Mouse (Mus musculus) gastrocnemius, postnatal 10 days (tissue): ENCODE results near the gene Gm10964. TPM values are rescaled to one million over a fixed set of nuclear protein-coding genes. Genes with fewer than 3 reads are reported as not detected.
A peak's percentile ranks its signal among the peaks of the same experiment; 100 is the strongest.

ENCODE experiments used
- DNase-seq: peaks from one replicate; pipeline ENCODE4 v3.0.0; 2021; ENCODE audit warnings: mixed read lengths
- long read RNA-seq, 2 experiments: library from polyadenylated mRNA; stranded (forward); transcript quantifications; one replicate each; pipeline ENCODE4 v2.0.0; 2021
- total RNA-seq, 2 experiments: library from RNA; stranded (reverse); gene quantifications; 2 replicates each; pipeline ENCODE4 v1.2.3; 2021

Gene Gm10964
- total RNA-seq, result not detected
- long read RNA-seq, experiment 1, result 0 reads
- long read RNA-seq, experiment 2, partial matches to known transcripts, result 0 of 1 reads
- long read RNA-seq, experiment 2, other reads (novel, unspliced or antisense), result 1 of 1 reads

DNA sequence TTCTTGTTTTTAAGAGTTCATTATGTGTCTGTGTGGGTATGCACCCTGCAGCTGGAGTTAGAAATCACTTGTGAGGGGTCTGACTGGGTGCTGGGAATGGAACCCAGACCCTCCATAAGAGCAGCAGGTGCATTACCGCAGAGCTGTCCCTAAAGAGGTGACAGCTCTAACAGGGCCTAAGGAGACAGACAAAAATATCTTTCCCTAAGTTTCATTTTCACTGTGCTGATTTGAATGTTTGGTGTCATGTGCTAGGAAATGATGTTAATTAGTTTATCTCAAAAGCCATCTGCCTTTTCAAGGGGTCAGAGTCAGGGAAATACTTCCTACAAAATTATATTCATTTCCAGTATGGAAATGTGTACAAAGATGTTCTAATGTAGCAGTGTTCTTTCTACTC, at the start of gene Gm10964:
Gene Gm10964 (plus strand): TSS at position 38 of the 400 bp plus-strand sequence.
- no peak for DNase-seq

DNA sequence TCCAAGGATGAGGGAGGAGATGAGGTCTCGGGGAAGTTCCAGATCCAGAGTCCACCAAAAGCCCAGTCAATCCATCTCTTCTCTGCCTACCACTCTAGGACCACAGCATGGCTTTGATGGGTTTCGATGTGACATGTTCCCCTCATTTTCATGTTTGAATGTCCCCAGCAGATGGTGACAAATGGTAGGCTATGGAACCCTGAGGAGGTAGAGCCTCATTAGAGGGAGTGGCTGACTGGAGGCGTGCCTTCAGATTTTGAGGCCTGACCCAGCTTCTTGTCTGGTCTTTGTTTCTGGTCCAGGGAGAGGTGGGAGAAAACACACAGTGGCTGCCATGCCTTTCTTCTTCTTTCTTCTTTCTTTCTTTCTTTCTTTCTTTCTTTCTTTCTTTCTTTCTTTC, 48.7 kb upstream of the Gm10964 start:
- DNase-seq, result no peak

DNA sequence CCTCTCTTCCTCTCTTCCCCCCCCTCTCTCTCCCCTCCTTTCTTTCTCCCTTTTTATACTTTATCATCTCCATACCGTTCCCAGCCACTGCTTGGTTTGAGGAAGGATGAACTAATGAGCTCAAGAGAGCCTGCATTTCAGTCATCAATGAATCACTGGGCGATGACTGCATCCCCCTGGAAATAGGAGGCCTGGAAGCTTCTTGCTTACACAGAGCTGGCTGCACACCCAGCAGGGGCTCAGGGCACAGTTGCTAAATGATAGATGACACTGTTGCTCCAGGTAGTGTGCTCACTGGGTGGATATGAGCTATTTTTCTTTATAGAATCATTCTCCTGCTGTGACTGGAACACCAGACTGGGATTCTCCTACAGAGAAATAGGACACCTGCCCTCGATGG, 43.6 kb upstream of the Gm10964 start:
- DNase-seq, result no peak

DNA sequence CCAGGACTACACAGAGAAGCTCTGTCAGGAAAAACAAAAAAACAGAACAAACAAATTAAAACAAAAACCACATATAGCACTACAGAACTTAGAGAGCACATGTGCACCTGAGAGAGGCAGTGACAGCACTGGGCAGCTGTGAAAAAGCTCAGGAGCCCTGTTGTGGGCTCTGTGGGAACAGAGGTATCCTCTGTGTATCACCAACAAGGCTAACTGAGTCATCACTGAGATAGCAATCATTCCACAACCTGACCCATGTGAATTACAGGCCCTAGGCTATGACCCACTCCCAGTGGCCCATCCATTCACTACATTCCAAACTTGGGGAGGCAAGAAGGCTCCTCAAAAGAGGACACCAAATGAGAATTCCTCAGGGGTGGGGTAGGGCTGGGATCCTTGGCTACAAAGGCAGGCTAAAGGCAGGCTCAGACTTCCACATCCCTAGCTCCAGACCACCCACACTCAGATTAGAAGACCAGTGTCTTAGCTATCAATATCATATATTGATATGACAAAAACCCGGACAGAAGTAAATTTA, 42.7 kb upstream of the Gm10964 start:
- DNase-seq, result no peak

DNA sequence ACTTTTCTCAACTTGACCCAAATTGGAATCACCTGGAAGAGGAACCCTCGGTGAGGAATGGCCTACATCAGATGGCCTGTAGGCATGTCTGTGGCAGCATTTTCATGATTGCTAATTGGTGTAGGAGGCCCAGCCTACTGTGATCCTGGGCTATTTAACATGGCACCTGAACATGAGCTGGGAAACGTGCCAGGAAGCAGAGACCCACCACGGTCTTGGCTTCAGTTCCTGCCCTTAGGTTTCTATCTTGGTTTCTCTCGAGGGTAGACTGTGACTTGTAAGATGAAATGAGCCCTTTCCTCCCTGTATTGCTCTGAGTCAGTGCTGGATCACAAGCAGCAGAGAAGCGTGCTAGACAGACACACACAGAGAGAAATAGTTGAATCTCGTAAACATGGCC, 34.5 kb upstream of the Gm10964 start:
- no peak for DNase-seq

DNA sequence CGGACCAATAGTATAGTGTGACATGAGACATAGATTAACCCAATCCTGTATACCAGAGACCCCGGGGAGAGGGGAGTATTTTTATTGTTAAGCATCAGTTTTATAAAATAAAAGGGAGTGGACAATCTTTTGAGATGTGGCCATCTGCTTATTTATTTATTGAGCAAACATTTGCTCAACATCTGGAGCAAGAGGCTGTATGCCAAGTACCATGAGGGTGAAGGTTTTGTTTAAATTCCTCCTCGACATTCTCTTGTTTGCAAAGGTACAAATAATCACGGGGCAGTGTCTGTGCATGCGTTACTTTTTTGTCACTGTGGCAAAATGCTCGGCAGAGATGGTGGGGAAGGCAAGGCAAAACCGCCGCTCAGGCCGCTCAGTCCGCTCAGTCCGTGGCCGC, 33.7 kb upstream of the Gm10964 start:
- DNase-seq, result no peak

DNA sequence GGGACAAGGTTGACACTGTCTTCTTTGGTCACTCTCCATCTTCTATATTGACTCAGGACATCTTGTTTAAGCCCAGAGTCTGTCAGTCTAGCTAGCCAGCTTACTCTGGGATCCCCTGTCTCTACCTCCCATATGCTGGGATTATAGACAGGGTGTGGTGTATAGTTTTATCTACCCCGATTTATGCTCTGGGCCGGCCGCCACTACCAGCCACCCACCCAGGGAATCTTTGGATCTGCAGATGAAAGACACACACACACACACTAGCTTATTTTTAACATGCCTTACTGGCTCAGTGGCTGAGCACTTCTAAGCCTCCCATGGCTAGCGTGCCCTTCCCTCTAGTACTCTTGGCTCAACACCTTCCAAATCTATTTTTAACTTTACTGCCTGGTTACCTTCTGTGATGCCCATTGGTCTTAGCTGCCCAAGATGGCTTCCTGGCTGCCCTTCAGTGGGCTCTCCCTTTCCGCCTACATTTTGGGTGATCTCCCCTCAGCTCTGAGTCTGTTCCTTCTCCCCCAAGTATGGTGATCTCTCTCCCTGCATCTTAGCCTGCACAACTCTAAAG, 29.6 kb upstream of the Gm10964 start:
- no peak for DNase-seq

DNA sequence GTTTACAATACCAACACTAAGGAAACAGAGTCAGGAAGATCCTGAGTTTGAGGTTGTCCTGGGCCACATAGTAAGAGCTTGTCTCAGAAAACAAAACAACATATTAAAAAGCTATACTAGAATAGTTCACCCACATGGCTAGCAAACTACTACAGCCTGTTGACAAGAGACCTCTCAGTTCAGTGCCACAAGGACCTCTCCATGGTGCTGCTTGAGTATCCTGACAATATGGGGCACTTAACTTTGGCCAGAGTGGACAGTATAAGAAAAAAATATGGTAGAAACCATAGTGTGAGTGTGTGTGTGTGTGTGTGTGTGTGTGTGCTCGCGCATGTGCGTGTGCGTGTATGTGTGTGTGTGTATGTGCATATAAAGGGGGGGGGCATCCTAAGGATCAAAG, 27.0 kb upstream of the Gm10964 start:
- no peak for DNase-seq

DNA sequence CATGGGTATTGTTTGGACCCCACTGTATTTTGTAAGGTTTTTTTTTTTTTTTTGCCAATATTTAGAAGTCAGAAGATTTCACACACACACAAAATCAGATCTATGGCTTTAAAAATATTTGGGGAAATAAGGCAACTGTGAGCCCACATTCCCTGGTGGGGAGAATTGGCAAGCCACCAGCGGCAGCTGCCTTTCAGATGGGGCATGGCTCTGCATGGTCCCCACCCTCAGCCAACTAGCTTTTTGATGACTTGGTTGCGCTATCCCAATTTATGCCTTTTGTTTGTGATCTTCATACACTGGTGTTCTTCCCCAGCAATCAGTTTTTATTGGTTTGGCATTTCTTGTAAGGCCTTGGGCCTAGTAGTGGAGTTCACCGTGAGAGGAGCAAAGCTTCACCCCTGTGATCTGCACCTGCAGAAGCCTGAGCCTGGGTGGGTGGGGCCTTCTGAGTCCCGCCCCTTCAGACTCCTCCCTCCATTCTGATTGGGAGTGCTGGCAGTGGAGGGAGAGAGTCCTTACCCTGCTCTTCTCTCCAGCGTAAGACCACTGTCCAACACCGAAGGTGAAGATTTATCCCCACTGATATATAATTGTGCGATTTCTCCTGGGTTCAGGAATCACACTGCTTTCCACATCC, 24.8 kb upstream of the Gm10964 start:
- DNase-seq, result no peak

DNA sequence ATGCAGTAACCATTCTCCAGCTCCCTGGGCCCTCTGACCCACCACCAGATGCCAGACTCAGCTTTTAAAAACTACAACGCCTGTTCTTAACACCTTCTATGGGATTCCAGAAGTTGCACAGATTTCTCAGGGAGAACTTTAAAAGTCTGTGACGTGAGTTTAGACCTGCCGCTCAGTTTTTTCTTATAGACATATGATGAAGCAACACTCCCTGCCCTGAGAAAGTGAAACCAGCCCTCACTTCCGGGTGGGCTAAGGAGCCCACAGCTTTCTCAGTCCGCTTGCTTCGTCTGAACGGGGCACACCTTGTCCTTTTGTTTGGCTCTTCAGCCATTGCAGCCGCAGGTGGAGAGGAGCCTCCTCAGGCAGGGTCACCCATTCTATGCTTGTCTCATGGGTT, 24.2 kb upstream of the Gm10964 start:
- DNase-seq, result no peak

DNA sequence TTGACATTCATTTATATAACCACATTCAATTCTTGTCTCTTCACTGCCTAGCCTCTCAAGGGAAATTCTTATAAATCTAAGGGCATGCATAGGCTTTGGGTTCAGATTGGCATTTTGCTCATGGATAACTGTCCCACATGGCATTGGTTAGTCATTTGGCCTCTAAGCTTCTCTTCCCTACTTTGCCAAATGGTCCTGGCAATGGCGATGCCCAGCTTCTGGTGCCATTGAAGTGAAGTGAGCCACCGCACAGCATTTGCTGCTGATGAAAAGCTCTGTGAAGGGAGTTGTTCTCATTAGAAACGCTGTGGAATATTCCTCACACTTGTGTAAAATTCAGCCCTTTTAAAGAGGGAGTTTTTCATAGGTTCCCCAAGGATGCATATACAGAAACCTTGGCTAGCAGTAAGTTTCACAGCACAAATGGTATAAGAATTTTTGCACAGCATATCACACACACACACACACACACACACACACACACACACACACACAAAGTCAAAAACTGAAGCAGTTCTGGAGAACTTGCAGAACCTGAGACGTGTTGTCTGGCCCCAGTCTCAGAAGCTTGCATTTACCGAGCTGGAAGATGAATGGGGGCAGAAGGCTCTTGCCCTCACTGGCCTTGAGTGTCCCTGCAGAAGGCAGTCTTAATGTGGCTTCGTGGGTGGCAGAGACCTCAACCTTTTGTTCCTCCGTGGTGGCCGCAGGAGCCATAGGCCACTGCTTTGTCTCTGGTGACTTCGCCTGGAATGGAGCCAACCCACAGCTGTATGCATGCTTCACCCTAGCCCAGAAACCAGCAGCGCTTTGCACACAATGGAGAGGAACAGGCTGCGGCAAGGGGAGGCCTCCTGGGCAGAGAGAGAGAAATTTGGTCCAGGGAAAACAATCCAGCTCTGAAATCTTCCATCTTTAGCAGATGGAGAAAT, 23.1 kb upstream of the Gm10964 start:
- DNase-seq, result peak; percentile 41

DNA sequence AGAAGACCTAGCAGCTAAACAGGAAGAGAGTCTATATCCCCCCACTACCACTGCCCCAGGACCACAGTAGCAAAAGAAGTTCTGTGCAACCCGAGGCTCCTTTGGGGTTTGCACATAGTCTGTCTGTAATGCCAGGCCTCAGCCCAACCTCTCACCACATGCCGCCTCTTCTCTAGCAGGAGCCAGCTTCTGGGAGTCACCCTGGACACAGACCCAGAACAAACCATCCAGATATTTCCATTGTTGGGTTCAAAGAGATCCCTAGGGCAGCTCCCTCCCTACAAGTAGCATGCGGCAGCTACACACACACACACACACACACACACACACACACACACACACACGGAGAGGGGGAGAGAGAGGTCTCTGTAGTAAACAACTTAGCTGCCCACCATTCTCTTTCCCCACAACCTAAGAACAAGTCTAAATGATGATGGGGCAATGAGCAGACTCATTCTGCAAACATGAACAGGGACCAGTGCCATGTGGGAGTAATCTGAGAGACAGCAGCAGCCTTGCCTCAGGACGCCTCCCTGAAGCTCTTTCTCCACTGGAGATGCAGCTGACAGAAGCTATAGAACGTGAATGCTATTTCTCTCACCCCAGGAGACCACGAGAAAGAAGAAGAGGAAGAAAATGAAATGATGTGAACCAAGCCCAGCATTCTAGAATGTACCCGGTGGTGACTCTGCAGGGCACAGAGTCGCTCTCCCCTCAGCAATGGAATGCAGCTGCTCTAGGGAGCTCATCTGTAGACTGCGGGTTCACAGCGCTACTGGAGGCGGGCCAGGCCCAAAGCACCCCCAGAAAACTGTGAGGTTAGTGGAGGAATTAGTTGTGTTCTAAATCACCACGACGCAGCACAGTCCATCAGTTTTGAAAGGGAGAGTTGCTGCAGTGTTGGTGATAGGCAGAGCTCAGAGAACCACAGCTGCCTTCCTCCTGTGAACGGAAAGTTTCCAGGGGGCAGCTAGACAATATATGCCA, 22.1 kb upstream of the Gm10964 start:
- no peak for DNase-seq

DNA sequence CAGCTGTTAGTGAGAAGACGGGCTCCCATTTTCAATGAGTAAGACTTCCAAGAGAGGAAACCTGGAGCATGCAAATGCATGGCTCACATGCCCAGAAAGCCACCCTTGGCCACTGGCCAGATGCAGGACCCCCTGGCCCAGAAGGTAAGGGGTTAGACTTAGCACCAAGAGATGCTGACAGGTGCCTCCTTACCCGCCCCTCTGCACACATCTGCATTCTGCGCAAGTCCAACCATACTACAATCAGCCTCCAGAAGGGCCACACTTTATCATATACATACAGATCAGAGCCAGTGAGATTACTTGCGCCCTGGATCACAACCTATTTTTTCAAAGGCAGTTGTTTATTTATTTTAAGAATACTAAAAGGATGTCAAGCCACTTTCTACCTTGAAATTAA, 20.4 kb upstream of the Gm10964 start:
- DNase-seq, result no peak

DNA sequence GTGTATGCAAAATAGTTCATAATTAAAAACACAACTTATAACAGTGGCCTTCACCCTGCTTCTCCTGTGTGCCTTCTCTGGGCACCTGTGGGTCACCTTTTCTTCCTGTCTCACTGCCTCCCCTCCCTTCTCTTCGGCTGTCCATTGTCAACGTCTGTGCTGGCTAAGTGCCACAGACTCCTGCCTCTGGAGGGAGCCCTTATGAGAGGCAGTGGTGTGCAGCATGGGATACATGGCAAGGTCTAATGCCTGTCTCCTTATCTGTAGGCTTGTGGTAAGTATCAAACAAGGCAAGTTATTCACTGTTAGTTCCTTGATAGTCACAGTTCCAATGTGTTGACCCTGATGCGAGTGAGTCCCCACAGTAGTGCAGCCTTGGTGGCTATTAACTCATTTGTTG, 15.0 kb upstream of the Gm10964 start:
- DNase-seq, result no peak

DNA sequence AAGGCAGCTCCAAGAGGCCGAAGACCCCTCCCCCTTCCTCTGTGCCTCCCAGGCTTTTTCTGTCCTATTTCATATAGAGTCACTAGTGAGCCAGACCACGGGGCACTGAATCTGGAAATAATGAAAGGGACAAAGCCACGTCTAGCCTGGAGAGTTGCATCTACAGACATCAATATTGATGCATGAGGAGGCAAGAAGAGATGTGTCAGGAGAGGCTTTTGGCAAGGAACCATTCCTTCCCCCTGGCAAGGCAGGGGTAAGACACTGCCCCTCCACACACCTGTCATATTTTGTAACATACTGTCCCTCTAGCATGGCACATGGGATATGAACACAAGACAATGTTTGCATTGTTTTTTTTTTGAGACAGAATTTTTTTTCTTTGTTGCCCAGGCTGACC, 12.5 kb upstream of the Gm10964 start:
- DNase-seq, result no peak

DNA sequence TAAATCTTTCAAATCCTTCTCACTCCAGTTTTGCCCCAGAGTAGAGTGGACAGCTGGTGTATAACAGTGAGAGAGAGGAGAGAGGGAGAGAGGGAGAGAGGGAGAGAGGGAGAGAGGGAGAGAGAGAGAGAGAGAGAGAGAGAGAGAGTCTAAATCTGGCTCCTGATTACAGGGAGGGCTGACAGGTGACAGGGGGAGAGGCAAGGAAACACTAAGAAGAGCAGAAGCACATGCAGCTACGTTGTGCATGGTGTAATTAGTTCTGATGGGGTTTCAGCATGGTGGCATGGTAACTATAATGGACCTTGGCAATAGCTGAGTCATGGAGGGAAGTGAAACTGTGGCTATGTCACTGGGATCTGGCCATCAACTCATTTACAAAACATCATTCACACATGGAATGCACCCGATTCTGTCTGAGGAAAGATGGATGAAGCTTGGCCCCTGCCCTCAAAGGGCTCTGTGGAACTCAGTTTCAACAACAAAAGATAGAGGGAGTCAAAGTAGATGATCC, 11.3 kb upstream of the Gm10964 start:
- no peak for DNase-seq

DNA sequence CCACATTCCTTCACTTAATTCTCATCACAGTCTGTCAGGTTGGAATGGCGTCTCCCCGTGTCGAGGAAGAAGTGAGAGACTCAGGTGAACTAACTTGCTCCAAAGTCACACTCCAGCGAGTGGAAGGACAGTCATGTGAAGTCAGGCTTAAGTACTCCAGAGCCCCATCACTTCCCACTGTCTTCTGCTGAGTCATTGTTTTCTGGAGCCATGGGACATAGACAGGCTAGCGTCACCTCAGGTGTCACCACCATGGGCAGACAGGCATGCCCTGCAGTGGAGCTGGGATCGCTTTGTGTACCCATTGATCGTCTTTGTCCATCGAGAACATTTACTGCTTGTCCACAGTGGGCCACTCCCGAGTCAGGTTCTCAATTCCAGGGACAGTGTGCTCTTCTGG, 9.3 kb upstream of the Gm10964 start:
- no peak for DNase-seq

DNA sequence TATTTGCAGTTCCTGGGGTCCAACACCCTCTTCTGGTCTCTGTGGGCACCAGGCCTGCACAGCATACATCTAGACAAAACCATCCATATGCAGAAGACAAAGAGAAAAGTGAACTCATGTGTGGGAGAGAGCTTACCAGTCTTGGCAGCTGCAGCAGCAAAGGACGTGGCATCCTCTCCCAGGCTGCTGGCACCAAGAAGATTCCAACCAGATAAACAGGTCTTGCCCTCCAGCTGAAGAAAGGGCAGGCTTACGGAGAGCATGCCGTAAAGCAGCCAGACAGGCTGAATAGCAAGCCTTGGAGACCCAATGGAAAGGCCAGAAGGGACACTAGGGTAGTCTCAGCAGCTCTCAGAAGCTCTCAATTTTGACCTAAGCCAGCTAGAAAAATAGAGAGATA, 7.0 kb upstream of the Gm10964 start:
- no peak for DNase-seq

DNA sequence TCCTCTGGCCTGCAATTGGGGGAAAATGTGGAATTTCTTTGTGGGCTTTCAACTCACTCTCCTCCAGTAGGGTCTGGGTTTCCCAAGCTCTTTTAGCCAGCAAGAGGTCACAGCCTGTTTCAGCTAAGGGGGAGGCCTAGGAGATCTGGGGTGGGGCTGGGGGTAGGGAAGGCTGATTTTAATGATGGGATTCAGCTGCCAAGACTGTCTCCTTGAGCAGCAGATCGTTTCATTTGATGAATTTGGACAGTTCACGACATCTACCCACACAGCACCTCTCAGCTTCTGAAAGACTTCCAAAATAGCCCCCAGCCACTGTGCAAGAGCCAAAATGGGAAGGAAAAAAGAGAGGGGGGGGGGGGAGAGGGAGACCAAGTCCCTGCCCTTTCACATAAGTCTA, 6.0 kb upstream of the Gm10964 start:
- DNase-seq, result no peak

DNA sequence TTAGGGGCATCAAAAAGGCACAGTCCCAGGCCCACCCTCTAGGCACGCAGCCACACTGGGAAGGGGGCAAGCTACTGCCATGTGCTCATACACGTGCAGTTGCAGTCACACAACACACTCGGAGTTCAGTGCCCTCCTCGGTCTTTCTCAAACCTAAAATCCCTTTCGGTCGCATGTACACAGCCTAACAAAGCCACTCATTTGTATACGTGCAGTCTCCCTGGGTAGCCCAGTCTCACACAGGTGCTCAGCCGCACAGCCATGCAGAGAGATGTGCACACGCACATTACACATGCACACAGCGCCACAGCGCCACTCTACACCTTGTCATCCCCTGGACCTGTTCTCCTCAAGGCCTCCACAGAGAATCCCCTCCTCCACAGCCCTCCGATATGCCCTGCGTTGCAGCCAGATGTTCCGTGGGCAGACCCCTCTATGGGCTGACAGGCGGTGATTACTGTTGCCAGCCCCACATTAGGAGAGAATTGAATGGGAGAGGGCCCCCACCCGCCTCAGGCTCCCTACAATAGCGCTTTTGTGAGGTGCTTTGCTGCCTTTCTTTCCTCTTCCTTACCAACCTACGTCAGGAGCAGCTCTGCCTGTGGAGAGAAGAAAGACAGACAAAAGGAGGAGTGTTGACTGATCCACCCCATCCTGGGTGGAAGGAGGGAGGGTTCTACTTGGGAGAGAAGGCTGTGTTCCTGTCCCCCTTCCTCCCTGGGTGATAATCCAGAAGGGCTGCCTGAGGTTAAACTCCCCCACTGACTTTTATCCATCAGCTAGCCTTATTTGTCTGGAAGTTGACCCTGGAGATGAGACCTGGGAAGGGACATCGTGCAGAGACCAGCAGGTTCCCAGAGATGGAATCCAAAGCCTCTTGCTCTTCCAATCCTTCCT, 5.1 kb upstream of the Gm10964 start:
- DNase-seq, result no peak
